Mouse (Mus musculus) 3134 (cell line): ENCODE data around the gene Zscan29.
"Not testable (repeated sequence)": the region's sequence is repeated elsewhere in the genome, so short reads cannot be mapped to it uniquely, and the experiment has no call there.

Experiments used
- DNase-seq: peaks from one replicate; pipeline ENCODE4 v3.0.0-alpha.2; 2011; ENCODE audit warnings: low spot score; ENCODE audit not compliant: insufficient read length; ENCODE audit errors: extremely low read depth

The Zscan29 gene

GRCm38 (mm10) chr2:121139266-121140017, 31.5 kb downstream of the Zscan29 start:
- peak; percentile 7 for DNase-seq

GRCm38 (mm10) chr2:121137371-121137770, 33.6 kb downstream of the Zscan29 start:
- DNase-seq = no peak

- DNase-seq = no peak
Observed at GRCm38 (mm10) chr2:121132822-121133221, 38.1 kb downstream of the Zscan29 start.

GRCm38 (mm10) chr2:121128865-121129620, 41.9 kb downstream of the Zscan29 start:
- no peak for DNase-seq

- DNase-seq = no peak
Observed at GRCm38 (mm10) chr2:121127536-121127935, 43.4 kb downstream of the Zscan29 start.

- DNase-seq = not testable (repeated sequence)
Observed at GRCm38 (mm10) chr2:121126302-121126701, 44.6 kb downstream of the Zscan29 start.

GRCm38 (mm10) chr2:121119260-121119659, 51.7 kb downstream of the Zscan29 start:
- no peak for DNase-seq

GRCm38 (mm10) chr2:121115418-121115817, 55.5 kb downstream of the Zscan29 start:
- no peak for DNase-seq

- DNase-seq = no peak
Observed at GRCm38 (mm10) chr2:121109695-121110094, 61.2 kb downstream of the Zscan29 start, which contains the start of gene Tgm7. Tgm7 (minus strand) TSS chr2:121109795.
